Mouse (Mus musculus) cerebellum, adult 2 months (tissue): Measurements from ENCODE around the gene Tmem40. TPM values are rescaled to one million over a fixed set of nuclear protein-coding genes. Genes with fewer than 3 reads are reported as not detected.

Experiments used
- DNase-seq, 2 experiments: peaks; one replicate each; pipeline ENCODE4 v3.0.0; 2021
- H3K27ac ChIP-seq: fragments of 200-500 bp; 2 replicates; pipeline ENCODE4 v1.5.1; 2012; ENCODE audit warnings: low read length, control low read depth, inconsistent platforms; ENCODE audit not compliant: insufficient read depth
- H3K27me3 ChIP-seq: fragments of 200-500 bp; 2 replicates; pipeline ENCODE4 v1.6.1; 2012; ENCODE audit warnings: inconsistent platforms, mild to moderate bottlenecking, low read length, moderate library complexity; ENCODE audit not compliant: control insufficient read depth, insufficient read depth
- H3K4me1 ChIP-seq: fragments of 200-500 bp; 2 replicates; pipeline ENCODE4 v1.6.1; 2011; ENCODE audit warnings: low read length; ENCODE audit not compliant: control insufficient read depth, insufficient read depth
- H3K4me3 ChIP-seq: fragments of 200-500 bp; replicated peaks from 2 replicates; pipeline ENCODE3; 2011; ENCODE audit warnings: mild to moderate bottlenecking, low read depth, low read length, control low read depth; ENCODE audit not compliant: insufficient read depth
- CTCF ChIP-seq: fragments of 200-500 bp; IDR thresholded peaks from 2 replicates; pipeline ENCODE4 v1.5.1; 2011; ENCODE audit warnings: low read depth, mild to moderate bottlenecking, control low read depth, low read length, moderate library complexity, borderline replicate concordance; ENCODE audit not compliant: insufficient read depth
- POLR2A ChIP-seq: fragments of 200-500 bp; IDR thresholded peaks from 2 replicates; pipeline ENCODE4 v1.6.1; 2011; ENCODE audit warnings: low read length, control low read depth, borderline replicate concordance; ENCODE audit not compliant: insufficient read depth
- WGBS: fragments of 180-500 bp; shearing (Covaris S2); methylation state at CpG from one replicate; pipeline ENCODE4 v1.1.7; 2018; 5-methylcytosine and 5-hydroxymethylcytosine counted together
- polyA plus RNA-seq: library from polyadenylated mRNA; depleted of rRNA; stranded (reverse); fragments of >200 nt; gene quantifications from 2 replicates; pipeline ENCODE4 v1.2.3, GENCODE M21; 2012

Tmem40 gene
- polyA plus RNA-seq, 1 experiment = 3.5 TPM

DNA sequence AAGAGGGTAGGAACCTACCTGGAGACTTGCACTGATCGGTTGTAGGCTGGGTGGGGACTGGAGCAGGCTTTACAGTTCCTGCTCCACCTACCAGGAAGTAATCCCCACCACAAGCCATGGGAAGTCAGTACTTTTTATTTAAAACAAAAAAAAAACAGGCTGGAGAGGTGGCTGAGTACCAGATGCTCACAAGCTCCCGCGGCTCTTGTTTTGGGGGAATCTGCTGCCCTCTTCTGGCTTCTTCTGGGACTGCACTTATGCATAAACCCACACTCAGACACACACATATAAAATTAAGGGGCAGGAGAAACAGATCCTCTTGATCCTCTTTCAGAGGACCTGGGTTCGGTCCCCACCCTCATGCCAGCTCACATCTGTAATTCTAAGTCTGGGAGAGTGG is 27.3 kb downstream of the Tmem40 start:
- no peak overlapping the region for H3K4me3 ChIP-seq
- 73% methylated on average over 4 of the region's 4 CpGs for WGBS
- no peaks in the 10 kb centered on the region for H3K4me1 ChIP-seq
- no peak for DNase-seq
- no peak overlapping the region for H3K27ac ChIP-seq
- peak; percentile 20; the same call in 1 of the 2 replicates for TF ChIP-seq CTCF
- no peak for TF ChIP-seq POLR2A
- H3K27me3 ChIP-seq = no peaks in the 10 kb centered on the region

- Histone ChIP-seq H3K4me1 (no peaks in the 10 kb centered on the region), H3K4me3 (no peak overlapping the region), H3K27ac (no peak overlapping the region), H3K27me3 (no peaks in the 10 kb centered on the region)
- WGBS = 65% methylated on average over 22 of the region's 22 CpGs
- DNase-seq = no peak
- TF ChIP-seq CTCF = no peak
- TF ChIP-seq POLR2A = no peak
Measured at GRCm38 (mm10) chr6:115732341-115732928, 29.8 kb downstream of the Tmem40 start.

DNA sequence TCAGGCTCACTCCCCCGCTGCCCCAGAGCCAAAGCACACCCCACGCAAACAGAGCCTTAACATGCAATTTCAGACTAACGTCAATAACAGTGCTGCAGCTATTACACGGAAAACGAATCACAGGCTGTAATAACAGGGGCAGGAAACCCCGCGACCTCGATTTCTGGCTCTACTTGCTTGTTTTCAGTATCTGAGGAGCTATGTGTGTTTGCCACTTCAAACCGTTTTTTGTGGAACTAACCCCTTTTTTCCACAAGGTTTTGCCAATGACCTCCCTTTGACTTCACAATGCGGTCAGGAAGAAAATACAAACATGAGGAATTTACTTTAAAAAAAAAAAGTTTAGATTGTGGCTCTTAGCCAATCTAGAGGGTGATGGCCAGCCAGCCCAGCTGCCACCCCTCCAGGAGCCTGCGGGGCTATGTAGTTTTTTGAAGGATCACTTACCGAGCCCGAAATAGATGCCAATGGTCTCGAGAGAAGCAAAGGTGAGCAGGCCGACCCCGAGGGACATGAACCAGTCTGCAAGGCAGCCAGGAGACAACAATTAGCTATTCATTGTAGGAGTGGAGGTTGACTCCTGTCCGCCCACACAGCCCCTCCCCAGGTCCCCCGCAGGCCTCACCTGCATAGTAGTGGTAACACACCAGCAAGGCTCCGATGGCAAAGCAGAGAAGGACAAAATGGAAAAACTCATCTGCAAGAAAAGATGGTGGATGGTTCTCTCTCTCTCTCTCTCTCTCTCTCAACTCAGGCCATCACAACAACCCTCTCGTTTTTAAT is 31.5 kb downstream of the Tmem40 start:
- no peaks in the 10 kb centered on the region for H3K27me3 ChIP-seq
- 41% methylated on average over 20 of the region's 20 CpGs for WGBS
- no peak overlapping the region for H3K27ac ChIP-seq
- TF ChIP-seq POLR2A (no peak), CTCF (no peak)
- H3K4me1 ChIP-seq = no peaks in the 10 kb centered on the region
- DNase-seq = no peak
- H3K4me3 ChIP-seq = no peak overlapping the region

DNA sequence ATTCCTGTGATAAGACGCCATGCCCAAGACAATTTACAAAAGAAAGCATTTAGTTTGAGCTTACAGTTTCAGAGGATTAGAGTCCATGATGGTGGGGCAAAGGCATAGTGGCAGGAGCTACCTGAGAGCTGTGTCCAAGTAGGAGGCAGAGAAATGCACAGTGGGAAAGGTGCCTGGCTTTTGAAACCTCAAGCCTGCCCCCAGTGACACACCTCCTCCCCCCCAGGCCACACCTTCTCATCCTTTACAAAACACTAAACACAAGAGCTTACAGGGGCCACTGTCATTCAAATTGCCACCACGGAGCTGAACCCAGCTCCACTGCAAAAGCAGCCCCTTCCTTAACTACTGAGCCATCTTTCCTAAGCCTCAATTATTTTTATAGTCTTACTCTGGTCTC is 34.6 kb downstream of the Tmem40 start:
- no peak for DNase-seq
- no peak overlapping the region for H3K4me3 ChIP-seq
- H3K27me3 ChIP-seq = no peaks in the 10 kb centered on the region
- TF ChIP-seq CTCF (no peak), POLR2A (no peak)
- no peaks in the 10 kb centered on the region for H3K4me1 ChIP-seq
- WGBS = 58% methylated on average over 2 of the region's 2 CpGs
- no peak overlapping the region for H3K27ac ChIP-seq

DNA sequence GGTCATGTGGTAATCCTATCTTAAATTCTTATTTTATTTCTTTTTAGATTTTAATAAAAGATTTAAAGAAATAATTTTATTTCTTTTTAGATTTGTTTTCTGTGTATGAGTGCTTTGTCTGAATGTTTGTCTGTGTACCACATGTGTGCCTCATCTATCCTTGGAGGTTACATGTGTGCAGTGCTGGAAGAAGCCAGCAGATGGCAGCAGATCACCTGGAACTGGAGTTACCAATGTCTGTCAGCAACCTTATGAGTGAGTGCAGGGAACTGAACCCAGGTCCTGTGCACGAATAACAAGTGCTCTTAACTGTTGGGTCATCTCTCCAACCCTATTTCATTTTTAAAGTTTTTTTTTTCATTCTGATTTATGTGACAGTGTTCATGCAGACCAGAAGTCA is 35.1 kb downstream of the Tmem40 start:
- 84% methylated on average over 1 of the region's 1 CpGs for WGBS
- no peaks in the 10 kb centered on the region for H3K27me3 ChIP-seq
- peak; percentile 72 for TF ChIP-seq CTCF
- no peak for TF ChIP-seq POLR2A
- no peak overlapping the region for H3K4me3 ChIP-seq
- no peak overlapping the region for H3K27ac ChIP-seq
- DNase-seq = peak; percentile 21 to 48
- no peaks in the 10 kb centered on the region for H3K4me1 ChIP-seq

DNA sequence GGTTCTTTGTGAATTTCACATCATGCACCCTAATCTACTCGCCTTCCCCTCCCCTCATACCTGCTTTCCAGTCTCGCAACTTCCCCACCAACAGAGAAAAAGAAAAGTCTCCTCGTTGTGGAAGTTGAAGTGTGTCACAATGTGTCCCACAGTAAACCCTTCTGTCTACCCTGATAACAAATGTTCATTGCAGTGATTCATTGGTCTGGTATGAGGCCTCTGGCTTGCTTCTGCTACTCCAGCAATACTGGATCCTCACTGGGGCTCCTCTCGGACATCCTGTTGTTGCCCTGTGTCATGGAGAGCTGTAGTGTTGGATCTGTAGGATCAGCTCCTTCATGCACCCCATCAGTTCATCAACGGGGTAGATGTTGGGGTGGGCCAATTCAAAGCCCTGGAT is 40.0 kb downstream of the Tmem40 start:
- Histone ChIP-seq H3K27me3 (no peaks in the 10 kb centered on the region), H3K4me1 (no peaks in the 10 kb centered on the region), H3K4me3 (no peak overlapping the region), H3K27ac (no peak overlapping the region)
- WGBS = 76% methylated on average over 5 of the region's 5 CpGs
- TF ChIP-seq POLR2A = no peak
- no peak for TF ChIP-seq CTCF
- DNase-seq = no peak

DNA sequence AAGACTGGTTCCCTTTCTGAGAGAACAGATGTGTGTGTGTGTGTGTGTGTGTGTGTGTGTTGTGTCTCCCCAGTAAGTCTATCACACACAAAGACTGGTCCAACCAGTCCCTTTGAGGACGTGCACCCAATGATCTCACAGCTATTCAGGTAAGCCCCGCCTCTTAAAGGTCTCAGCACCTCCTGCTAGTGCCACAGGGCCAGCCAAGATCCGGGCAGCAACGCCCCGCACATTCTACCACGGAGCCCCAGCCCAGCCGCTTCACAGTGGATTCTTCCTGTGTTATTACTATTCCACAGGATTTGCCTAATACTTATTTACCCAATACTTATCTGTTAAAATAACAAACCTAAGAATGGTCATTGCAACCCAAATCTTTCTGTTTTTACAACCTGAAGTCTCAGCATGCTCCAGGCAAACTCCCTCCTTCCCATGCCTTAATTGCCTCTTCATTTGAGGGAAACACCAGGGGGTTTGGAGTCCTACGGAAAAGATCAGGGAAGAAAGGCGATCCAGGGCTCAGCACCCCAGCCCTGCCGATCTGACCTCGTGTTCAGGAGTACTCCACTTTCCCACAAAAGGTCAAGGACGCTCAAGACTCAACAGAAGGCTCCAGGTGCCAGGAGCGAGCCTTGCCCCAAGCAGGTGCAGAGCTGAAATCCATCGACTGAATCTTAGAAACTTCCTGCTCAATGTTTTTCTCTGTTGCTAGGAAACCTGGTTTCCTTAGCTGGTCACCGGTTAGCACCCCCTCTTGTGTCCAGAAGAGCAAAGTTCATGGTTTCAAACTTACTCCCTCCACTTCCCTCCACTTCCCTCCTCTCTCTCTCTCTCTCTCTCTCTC is 44.3 kb downstream of the Tmem40 start:
- no peaks in the 10 kb centered on the region for H3K27me3 ChIP-seq
- H3K4me1 ChIP-seq = no peaks in the 10 kb centered on the region
- no peak overlapping the region for H3K4me3 ChIP-seq
- TF ChIP-seq CTCF = no peak
- TF ChIP-seq POLR2A = no peak
- no peak overlapping the region for H3K27ac ChIP-seq
- no peak for DNase-seq
- 8% methylated on average over 15 of the region's 15 CpGs for WGBS
